Mouse (Mus musculus): Measurements from ENCODE around the gene Kctd2. TPM values are rescaled to one million over a fixed set of nuclear protein-coding genes. Genes with fewer than 3 reads are reported as not detected.

The Kctd2 gene
- polyA plus RNA-seq, 1 experiment from 2014 or later: 17.8 TPM

DNA sequence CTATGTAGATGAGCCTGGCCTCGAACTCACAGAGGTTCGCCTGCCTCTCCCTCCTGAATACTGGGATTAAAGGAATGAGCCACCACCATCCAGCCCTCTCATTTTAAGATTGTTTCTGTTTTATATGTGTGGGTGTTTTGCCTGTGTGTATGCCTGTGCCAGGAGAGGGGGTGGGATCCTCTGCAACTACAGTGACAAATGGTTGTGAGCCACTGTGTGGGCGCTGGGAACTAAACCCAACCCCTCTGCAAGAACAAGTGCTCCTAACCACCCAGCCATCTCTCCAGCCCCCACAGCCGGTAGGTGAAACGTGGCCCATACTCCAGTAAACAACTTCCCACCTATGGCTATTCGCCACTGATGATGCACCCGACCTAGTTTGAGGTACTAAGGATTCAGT is 28.6 kb upstream of the Kctd2 start:
- no peak overlapping the region for H3K4me3 ChIP-seq (ENCODE audit: low read depth, low read length)
- H3K9ac ChIP-seq (ENCODE audit: low read length): no peak overlapping the region
- peaks cover 67% of the 10 kb centered on the region for H3K36me3 ChIP-seq (ENCODE audit: control insufficient read depth, insufficient read depth, low read length)
- no peaks in the 10 kb centered on the region for H3K4me1 ChIP-seq (ENCODE audit: control insufficient read depth, insufficient read depth, low read length)
- no peak overlapping the region for H3K27ac ChIP-seq (ENCODE audit: low read depth, low read length)
- ATAC-seq: no peak
- H3K9me3 ChIP-seq (replicated peaks; ENCODE audit: control insufficient read depth, low read length): no peaks in the 10 kb centered on the region
- DNase-seq (ENCODE audit: low spot score): no peak
- no peaks in the 10 kb centered on the region for H3K27me3 ChIP-seq (replicated peaks; ENCODE audit: control insufficient read depth, insufficient read depth, low read length)
- 92% methylated on average over 7 of the region's 7 CpGs for WGBS
- H3K4me2 ChIP-seq (ENCODE audit: low read length): no peak overlapping the region

- ATAC-seq: no peak
- H3K4me3 ChIP-seq (ENCODE audit: low read depth, low read length): no peak overlapping the region
- no peak for DNase-seq (ENCODE audit: low spot score)
- H3K4me2 ChIP-seq (ENCODE audit: low read length): no peak overlapping the region
- no peaks in the 10 kb centered on the region for H3K27me3 ChIP-seq (replicated peaks; ENCODE audit: control insufficient read depth, insufficient read depth, low read length)
- no peaks in the 10 kb centered on the region for H3K9me3 ChIP-seq (replicated peaks; ENCODE audit: control insufficient read depth, low read length)
- no peak overlapping the region for H3K9ac ChIP-seq (ENCODE audit: low read length)
- H3K36me3 ChIP-seq (ENCODE audit: control insufficient read depth, insufficient read depth, low read length): peaks cover 61% of the 10 kb centered on the region
- WGBS: 77% methylated on average over 34 of the region's 34 CpGs
- no peaks in the 10 kb centered on the region for H3K4me1 ChIP-seq (ENCODE audit: control insufficient read depth, insufficient read depth, low read length)
- H3K27ac ChIP-seq (ENCODE audit: low read depth, low read length): no peak overlapping the region
These were observed 26.1 kb upstream of the Kctd2 start for GRCm38 (mm10) chr11:115393721-115394325.

DNA sequence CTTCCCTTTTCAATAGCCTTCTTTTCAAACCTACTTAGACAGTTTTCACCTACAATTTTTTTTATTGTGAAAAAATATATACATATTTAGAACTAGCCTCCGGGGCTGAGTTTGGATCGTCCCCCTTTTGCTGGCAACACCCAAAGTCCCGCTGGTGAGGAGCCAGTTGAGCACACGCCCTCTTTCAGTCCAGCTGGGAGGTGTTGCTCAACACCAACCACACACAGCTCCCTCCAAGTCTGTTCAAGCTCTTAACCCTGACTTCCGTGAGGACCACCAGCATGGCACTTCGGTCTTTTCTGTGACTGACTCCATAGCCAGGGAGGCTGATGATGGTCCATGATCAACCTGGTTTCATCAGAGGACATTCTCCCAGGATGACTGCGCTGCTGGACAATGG is 21.8 kb upstream of the Kctd2 start:
- H3K27ac ChIP-seq (ENCODE audit: low read depth, low read length): no peak overlapping the region
- 79% methylated on average over 7 of the region's 7 CpGs for WGBS
- no peak overlapping the region for H3K4me2 ChIP-seq (ENCODE audit: low read length)

DNA sequence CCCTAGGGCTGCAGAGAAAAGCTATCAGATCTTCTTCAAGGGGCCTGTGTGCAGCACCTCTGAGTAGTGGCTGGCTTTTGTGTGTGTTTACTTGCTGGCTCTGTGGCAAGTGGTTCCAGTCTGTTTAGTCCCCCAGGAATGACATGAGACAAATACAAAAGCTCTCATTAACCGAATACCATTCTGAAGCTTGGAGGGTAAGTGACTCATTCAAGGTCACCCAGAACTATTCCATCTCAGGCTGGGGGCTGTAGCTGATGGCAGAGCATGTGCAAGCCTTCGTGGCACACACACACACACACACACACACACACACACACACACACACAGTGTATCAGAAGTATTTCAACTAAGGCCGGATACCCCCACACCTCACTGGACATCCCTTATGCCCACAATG is 19.8 kb upstream of the Kctd2 start:
- no peak for DNase-seq (ENCODE audit: low spot score)
- Histone ChIP-seq H3K4me2 (ENCODE audit: low read length) (no peak overlapping the region), H3K4me3 (ENCODE audit: low read depth, low read length) (no peak overlapping the region), H3K27ac (ENCODE audit: low read depth, low read length) (peak overlapping the region; percentile 56; the same call in 1 of the 2 replicates), H3K9me3 (replicated peaks; ENCODE audit: control insufficient read depth, low read length) (no peaks in the 10 kb centered on the region), H3K9ac (ENCODE audit: low read length) (no peak overlapping the region), H3K36me3 (ENCODE audit: control insufficient read depth, insufficient read depth, low read length) (peaks cover 12% of the 10 kb centered on the region), H3K4me1 (ENCODE audit: control insufficient read depth, insufficient read depth, low read length) (peaks cover 14% of the 10 kb centered on the region), H3K27me3 (replicated peaks; ENCODE audit: control insufficient read depth, insufficient read depth, low read length) (no peaks in the 10 kb centered on the region)
- WGBS: 85% methylated on average over 3 of the region's 3 CpGs
- no peak for ATAC-seq

More for the DNA sequence above, 21.8 kb upstream of the Kctd2 start:
- H3K4me3 ChIP-seq (ENCODE audit: low read depth, low read length): no peak overlapping the region
- no peak overlapping the region for H3K9ac ChIP-seq (ENCODE audit: low read length)
- no peaks in the 10 kb centered on the region for H3K27me3 ChIP-seq (replicated peaks; ENCODE audit: control insufficient read depth, insufficient read depth, low read length)
- peaks cover under 1% of the 10 kb centered on the region; the same call in 1 of the 2 replicates for H3K4me1 ChIP-seq (ENCODE audit: control insufficient read depth, insufficient read depth, low read length)
- peaks cover 32% of the 10 kb centered on the region for H3K36me3 ChIP-seq (ENCODE audit: control insufficient read depth, insufficient read depth, low read length)
- H3K9me3 ChIP-seq (replicated peaks; ENCODE audit: control insufficient read depth, low read length): no peaks in the 10 kb centered on the region
- DNase-seq (ENCODE audit: low spot score): no peak
- ATAC-seq: no peak

- Histone ChIP-seq H3K9ac (ENCODE audit: low read length) (peak overlapping the region; percentile 14; the same call in 1 of the 2 replicates), H3K27me3 (replicated peaks; ENCODE audit: control insufficient read depth, insufficient read depth, low read length) (no peaks in the 10 kb centered on the region)
- peak; percentile 52 for DNase-seq (ENCODE audit: low spot score)
These were observed 19.1 kb upstream of the Kctd2 start for GRCm38 (mm10) chr11:115400630-115401391.

GRCm38 (mm10) chr11:115403338-115404124 is 16.4 kb upstream of the Kctd2 start, which contains the start of gene Mrpl58:
Gene Mrpl58 (plus strand): TSS chr11:115403752.
- Histone ChIP-seq H3K27ac (ENCODE audit: low read depth, low read length) (peak within 1 kb of the TSS; percentile 89), H3K27me3 (replicated peaks; ENCODE audit: control insufficient read depth, insufficient read depth, low read length) (no peaks in the 10 kb centered on the region), H3K9ac (ENCODE audit: low read length) (peak within 1 kb of the TSS; percentile 95), H3K4me2 (ENCODE audit: low read length) (peak within 1 kb of the TSS; percentile 67), H3K9me3 (replicated peaks; ENCODE audit: control insufficient read depth, low read length) (no peaks in the 10 kb centered on the region), H3K36me3 (ENCODE audit: control insufficient read depth, insufficient read depth, low read length) (peaks cover 29% of the 10 kb centered on the region), H3K4me1 (ENCODE audit: control insufficient read depth, insufficient read depth, low read length) (peaks cover 16% of the 10 kb centered on the region), H3K4me3 (ENCODE audit: low read depth, low read length) (peak within 1 kb of the TSS; percentile 86)
- 3% methylated on average over 50 of the region's 50 CpGs for whole genome bisulfite sequencing
- ATAC-seq (peak; percentile 91), DNase-seq (ENCODE audit: low spot score) (peak; percentile 87)

More at GRCm38 (mm10) chr11:115400630-115401391, 19.1 kb upstream of the Kctd2 start:
- ATAC-seq: no peak
- Histone ChIP-seq H3K36me3 (ENCODE audit: control insufficient read depth, insufficient read depth, low read length) (peaks cover 8% of the 10 kb centered on the region), H3K4me2 (ENCODE audit: low read length) (0 out of 2 replicates have a peak overlapping the region, but pooled peaks have one; percentile 0), H3K4me1 (ENCODE audit: control insufficient read depth, insufficient read depth, low read length) (peaks cover 15% of the 10 kb centered on the region), H3K27ac (ENCODE audit: low read depth, low read length) (peak overlapping the region; percentile 56; the same call in 1 of the 2 replicates), H3K4me3 (ENCODE audit: low read depth, low read length) (no peak overlapping the region), H3K9me3 (replicated peaks; ENCODE audit: control insufficient read depth, low read length) (no peaks in the 10 kb centered on the region)
- WGBS: 42% methylated on average over 11 of the region's 11 CpGs

DNA sequence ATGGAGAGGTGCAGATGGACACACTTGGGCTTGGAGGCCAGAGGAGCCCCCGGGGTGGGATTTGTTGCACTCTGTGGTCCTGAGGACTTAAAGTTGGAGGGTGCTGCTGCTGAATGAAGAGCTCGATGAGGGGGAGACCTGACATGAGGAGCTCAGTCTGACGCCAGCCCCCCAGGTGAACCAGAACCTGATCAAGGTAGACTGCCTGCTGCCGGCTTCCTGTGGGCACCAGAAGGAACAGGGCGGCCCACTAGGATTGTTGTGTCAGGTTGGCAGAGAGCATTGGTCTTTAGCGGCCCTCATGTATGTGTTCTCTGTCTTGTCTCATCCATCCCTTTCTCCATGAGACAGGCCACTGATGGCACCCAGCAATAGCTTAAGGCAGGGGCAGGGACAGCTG is 14.2 kb upstream of the Kctd2 start:
- no peak overlapping the region for H3K9ac ChIP-seq (ENCODE audit: low read length)
- H3K27ac ChIP-seq (ENCODE audit: low read depth, low read length): no peak overlapping the region
- no peaks in the 10 kb centered on the region for H3K27me3 ChIP-seq (replicated peaks; ENCODE audit: control insufficient read depth, insufficient read depth, low read length)
- H3K9me3 ChIP-seq (replicated peaks; ENCODE audit: control insufficient read depth, low read length): no peaks in the 10 kb centered on the region
- DNase-seq (ENCODE audit: low spot score) (no peak), ATAC-seq (no peak)
- peaks cover 39% of the 10 kb centered on the region for H3K36me3 ChIP-seq (ENCODE audit: control insufficient read depth, insufficient read depth, low read length)
- 93% methylated on average over 6 of the region's 6 CpGs for WGBS
- H3K4me2 ChIP-seq (ENCODE audit: low read length): no peak overlapping the region
- H3K4me1 ChIP-seq (ENCODE audit: control insufficient read depth, insufficient read depth, low read length): peaks cover 36% of the 10 kb centered on the region
- H3K4me3 ChIP-seq (ENCODE audit: low read depth, low read length): no peak overlapping the region

DNA sequence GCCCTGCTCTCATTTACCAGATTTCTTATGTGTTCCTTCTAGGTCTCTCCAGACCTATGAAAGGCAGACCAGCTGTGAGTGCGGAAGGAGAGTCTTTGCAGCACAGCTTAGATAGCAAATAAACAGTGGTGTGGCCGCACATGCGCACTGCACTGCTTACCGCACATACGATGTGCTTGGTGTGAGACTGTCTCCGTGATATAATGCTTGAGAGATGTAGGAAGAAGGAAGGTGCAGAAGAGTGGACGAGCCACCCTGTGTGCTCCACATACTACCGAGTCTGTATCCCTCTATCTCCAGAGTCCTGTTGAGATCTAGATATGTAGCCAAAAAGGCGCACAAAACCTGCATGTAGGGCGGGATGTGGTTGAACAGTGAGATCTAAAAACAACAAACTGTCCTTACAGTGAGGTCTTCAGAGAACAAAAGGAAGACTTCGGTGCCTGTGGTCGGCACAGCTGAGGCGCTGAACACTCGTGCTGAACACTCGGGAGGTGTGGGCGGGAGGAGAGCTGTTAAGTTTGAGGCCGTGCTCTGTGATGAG is 13.0 kb upstream of the Kctd2 start:
- peaks cover 42% of the 10 kb centered on the region for H3K4me1 ChIP-seq (ENCODE audit: control insufficient read depth, insufficient read depth, low read length)
- ATAC-seq (no peak), DNase-seq (ENCODE audit: low spot score) (no peak)
- H3K9ac ChIP-seq (ENCODE audit: low read length): no peak overlapping the region
- peaks cover 44% of the 10 kb centered on the region for H3K36me3 ChIP-seq (ENCODE audit: control insufficient read depth, insufficient read depth, low read length)
- H3K4me3 ChIP-seq (ENCODE audit: low read depth, low read length): no peak overlapping the region
- WGBS: 94% methylated on average over 17 of the region's 17 CpGs
- no peak overlapping the region for H3K27ac ChIP-seq (ENCODE audit: low read depth, low read length)
- H3K9me3 ChIP-seq (replicated peaks; ENCODE audit: control insufficient read depth, low read length): no peaks in the 10 kb centered on the region
- H3K27me3 ChIP-seq (replicated peaks; ENCODE audit: control insufficient read depth, insufficient read depth, low read length): no peaks in the 10 kb centered on the region
- H3K4me2 ChIP-seq (ENCODE audit: low read length): no peak overlapping the region
